Comparison of ENCODE assay signal across 18 mouse cellular contexts in genomic region chr12:105554151-105554772, GRCm38 (mm10). TPM values are rescaled to one million over a fixed set of nuclear protein-coding genes. Genes with fewer than 3 reads are reported as not detected.
A peak's percentile ranks its signal among the peaks of the same experiment; 100 is the strongest.
DNase-seq lines count a peak whose midpoint lies in the region; ATAC-seq lines count a peak whose summit lies in the region.
"Had no signal": no experiment of that assay in that cellular context is flagged by ENCODE, and none has a peak within 500 bp of the region (broad histone marks: within the 10 kb centered on the region; RNA-seq: fewer than 3 reads in every experiment).

No protein-coding gene starts in this region.

- 0 out of 2 replicates have a peak, but pooled peaks have one; percentile 16 for ATAC-seq in kidney, embryonic 15.5 days (replicated peaks; ENCODE audit: low FRiP score)
- ATAC-seq in kidney, embryonic 16.5 days (ENCODE audit: low FRiP score, low TSS enrichment) = no peak
- ATAC-seq in heart, embryonic 14.5 days (ENCODE audit: insufficient number of reproducible peaks, insufficient read depth, low FRiP score, low read depth) = no peak
- no peak for ATAC-seq in liver, embryonic 12.5 days
- ATAC-seq: midbrain, embryonic 13.5 days had no signal

- H3K9ac ChIP-seq in kidney, embryonic 15.5 days = no peak overlapping the region
- no peak overlapping the region for H3K9ac ChIP-seq in kidney, embryonic 16.5 days (replicated peaks; ENCODE audit: low read length)
- H3K9ac ChIP-seq in heart, embryonic 14.5 days (ENCODE audit: low read length) = no peak overlapping the region
- no peak overlapping the region for H3K9ac ChIP-seq in liver, embryonic 12.5 days
- H3K9ac ChIP-seq: forebrain, embryonic 12.5 days; limb, embryonic 13.5 days; midbrain, embryonic 13.5 days had no signal

- DNase-seq in heart, embryonic 10.5 days (ENCODE audit: low spot score) = no peak
- no peak for DNase-seq in heart, postnatal 10 days
- DNase-seq in lung, postnatal 10 days = peak; percentile 68
- DNase-seq in left cerebral cortex, adult 18-20 months (ENCODE audit: low spot score in 2 of 2) = no peak
- DNase-seq: adrenal gland, postnatal 10 days; B cell, adult 2 months; cerebellum, adult 8-10 months; embryo, embryonic 11 days; thymus, adult 2 months had no signal

- H3K4me2 ChIP-seq in kidney, embryonic 15.5 days = no peak overlapping the region
- no peak overlapping the region for H3K4me2 ChIP-seq in kidney, embryonic 16.5 days (replicated peaks; ENCODE audit: low read depth, low read length)
- H3K4me2 ChIP-seq in heart, embryonic 14.5 days (ENCODE audit: low read length) = no peak overlapping the region
- H3K4me2 ChIP-seq in liver, embryonic 12.5 days = no peak overlapping the region
- H3K4me2 ChIP-seq: forebrain, embryonic 12.5 days; limb, embryonic 13.5 days; midbrain, embryonic 13.5 days had no signal

- peaks cover 56% of the 10 kb centered on the region for H3K4me1 ChIP-seq in heart, embryonic 10.5 days
- peaks cover 36% of the 10 kb centered on the region for H3K4me1 ChIP-seq in kidney, embryonic 15.5 days
- H3K4me1 ChIP-seq in kidney, embryonic 16.5 days (ENCODE audit: insufficient read depth, low read length) = peaks cover 15% of the 10 kb centered on the region
- peaks cover 45 to 57% of the 10 kb centered on the region in 2 experiments for H3K4me1 ChIP-seq in heart, embryonic 14.5 days (ENCODE audit: control insufficient read depth in 2 of 2, insufficient read depth in 2 of 2, low read length in 2 of 2)
- 0 out of 2 replicates have a peak, but pooled peaks cover 4% of the 10 kb centered on the region for H3K4me1 ChIP-seq in liver, embryonic 12.5 days
- H3K4me1 ChIP-seq: forebrain, embryonic 12.5 days had no signal

- WGBS in heart, embryonic 10.5 days = 44% methylated on average over 8 of the region's 8 CpGs
- 69% methylated on average over 8 of the region's 8 CpGs for WGBS in kidney, embryonic 15.5 days
- WGBS in kidney, embryonic 16.5 days = 69% methylated on average over 8 of the region's 8 CpGs
- WGBS in heart, embryonic 14.5 days = 29% methylated on average over 8 of the region's 8 CpGs
- 52% methylated on average over 8 of the region's 8 CpGs for WGBS in liver, embryonic 12.5 days (ENCODE audit: insufficient replicate concordance)

- H3K9me3 ChIP-seq in heart, embryonic 10.5 days = no peaks in the 10 kb centered on the region
- no peaks in the 10 kb centered on the region for H3K9me3 ChIP-seq in kidney, embryonic 15.5 days (replicated peaks)
- H3K9me3 ChIP-seq in kidney, embryonic 16.5 days (ENCODE audit: low read length) = no peaks in the 10 kb centered on the region
- H3K9me3 ChIP-seq in heart, embryonic 14.5 days (ENCODE audit: control insufficient read depth, low read length) = no peaks in the 10 kb centered on the region
- H3K9me3 ChIP-seq in liver, embryonic 12.5 days (replicated peaks) = no peaks in the 10 kb centered on the region
- H3K9me3 ChIP-seq: forebrain, embryonic 12.5 days; limb, embryonic 13.5 days; midbrain, embryonic 13.5 days had no signal

- peak overlapping the region; percentile 86 for H3K27ac ChIP-seq in heart, embryonic 10.5 days
- peak overlapping the region; percentile 20; the same call in 1 of the 2 replicates for H3K27ac ChIP-seq in kidney, embryonic 15.5 days
- H3K27ac ChIP-seq in kidney, embryonic 16.5 days (ENCODE audit: low read length) = no peak overlapping the region
- H3K27ac ChIP-seq in heart, embryonic 14.5 days (replicated peaks in 1 of 2; ENCODE audit: control insufficient read depth in 1 of 2, insufficient read depth in 1 of 2, low read depth in 2 of 2, low read length in 2 of 2) = peak overlapping the region; percentile 31 to 88; a peak in 2 of 4 replicates
- H3K27ac ChIP-seq in liver, embryonic 12.5 days = no peak overlapping the region
- H3K27ac ChIP-seq: forebrain, embryonic 12.5 days; limb, embryonic 13.5 days; midbrain, embryonic 13.5 days had no signal

- intact Hi-C loops in heart, postnatal 10 days (cut with DNase I) = no loop called here

- no peak overlapping the region for H3K4me3 ChIP-seq in heart, embryonic 10.5 days
- H3K4me3 ChIP-seq in kidney, embryonic 15.5 days (replicated peaks) = no peak overlapping the region
- no peak overlapping the region for H3K4me3 ChIP-seq in kidney, embryonic 16.5 days (ENCODE audit: low read length)
- no peak overlapping the region for H3K4me3 ChIP-seq in heart, embryonic 14.5 days (ENCODE audit: control insufficient read depth in 1 of 2, insufficient read depth in 1 of 2, low read depth in 1 of 2, low read length in 2 of 2)
- no peak overlapping the region for H3K4me3 ChIP-seq in liver, embryonic 12.5 days
- H3K4me3 ChIP-seq: forebrain, embryonic 12.5 days; limb, embryonic 13.5 days; midbrain, embryonic 13.5 days; myocyte had no signal

- peaks cover 4% of the 10 kb centered on the region for H3K27me3 ChIP-seq in heart, embryonic 10.5 days (ENCODE audit: insufficient read depth, poor library complexity, severe bottlenecking)
- H3K27me3 ChIP-seq in kidney, embryonic 15.5 days = no peaks in the 10 kb centered on the region
- no peaks in the 10 kb centered on the region for H3K27me3 ChIP-seq in kidney, embryonic 16.5 days (ENCODE audit: insufficient read depth, low read length)
- no peaks in the 10 kb centered on the region for H3K27me3 ChIP-seq in heart, embryonic 14.5 days (ENCODE audit: control insufficient read depth, insufficient read depth, low read length)
- peaks cover 7% of the 10 kb centered on the region; the same call in 1 of the 2 replicates for H3K27me3 ChIP-seq in liver, embryonic 12.5 days (replicated peaks)
- H3K27me3 ChIP-seq: forebrain, embryonic 12.5 days; midbrain, embryonic 13.5 days had no signal

- H3K36me3 ChIP-seq in heart, embryonic 10.5 days = no peaks in the 10 kb centered on the region
- H3K36me3 ChIP-seq in kidney, embryonic 15.5 days = no peaks in the 10 kb centered on the region
- H3K36me3 ChIP-seq in kidney, embryonic 16.5 days (ENCODE audit: insufficient read depth, low read length) = no peaks in the 10 kb centered on the region
- H3K36me3 ChIP-seq in heart, embryonic 14.5 days (ENCODE audit: control insufficient read depth, insufficient read depth, low read length) = no peaks in the 10 kb centered on the region
- H3K36me3 ChIP-seq in liver, embryonic 12.5 days = no peaks in the 10 kb centered on the region
- H3K36me3 ChIP-seq: forebrain, embryonic 12.5 days; limb, embryonic 13.5 days; midbrain, embryonic 13.5 days had no signal

RNA-seq across cellular contexts. Expression of gene Bdkrb2, which starts 8.8 kb away (rescaled TPM):
- polyA plus RNA-seq in heart, embryonic 10.5 days (2016; fragmentation: Nextera tagmentation; extraction: Ambion mirVana) = 1.4 and 2.4 TPM in 2 replicates
- total RNA-seq in heart, postnatal 10 days (2021) = 1 to 10 TPM; 1.2 to 2.2 TPM
- polyA plus RNA-seq in kidney, embryonic 15.5 days (2015; fragmentation: Nextera tagmentation; extraction: Ambion mirVana) = 1.1 and 1.6 TPM in 2 replicates
- 1.7 and 1.9 TPM in 2 replicates for polyA plus RNA-seq in kidney, embryonic 16.5 days (2015; fragmentation: Nextera tagmentation; extraction: Ambion mirVana)
- 0.08 and 0.15 TPM in 2 replicates for polyA plus RNA-seq in heart, embryonic 14.5 days (2014; fragmentation: Nextera tagmentation; extraction: Ambion mirVana)
- total RNA-seq in left cerebral cortex, adult 18-20 months (2021) = under 1 TPM; 0.58 to 0.96 TPM
- polyA plus RNA-seq in liver, embryonic 12.5 days (2016; fragmentation: Nextera tagmentation; extraction: Ambion mirVana) = not detected in 2 replicates
- total RNA-seq: neutrophil, adult 5-6 weeks had no signal

RNA-seq across cellular contexts. Expression of gene Bdkrb1, which starts 48.6 kb away (rescaled TPM):
- polyA plus RNA-seq in heart, embryonic 10.5 days (2016; fragmentation: Nextera tagmentation; extraction: Ambion mirVana) = 0.22 TPM in 1 of 2 replicates, not detected in the other
- total RNA-seq in heart, postnatal 10 days (2021) = not detected
- 0.12 TPM in 1 of 2 replicates, not detected in the other for polyA plus RNA-seq in kidney, embryonic 15.5 days (2015; fragmentation: Nextera tagmentation; extraction: Ambion mirVana)
- not detected in 2 replicates for polyA plus RNA-seq in kidney, embryonic 16.5 days (2015; fragmentation: Nextera tagmentation; extraction: Ambion mirVana)
- polyA plus RNA-seq in heart, embryonic 14.5 days (2014; fragmentation: Nextera tagmentation; extraction: Ambion mirVana) = 0.15 TPM in 1 of 2 replicates, not detected in the other
- not detected for total RNA-seq in left cerebral cortex, adult 18-20 months (2021)
- polyA plus RNA-seq in liver, embryonic 12.5 days (2016; fragmentation: Nextera tagmentation; extraction: Ambion mirVana) = not detected in 2 replicates
- total RNA-seq: adrenal gland, postnatal 10 days; neutrophil, adult 5-6 weeks had no signal
- polyA plus RNA-seq: forebrain, embryonic 12.5 days; limb, embryonic 13.5 days had no signal

Comparison
In these comparisons a context has a peak if more than half of its experiments do, and no peak if none do; other contexts are left out.
1. H3K27ac ChIP-seq: peak in heart, embryonic 10.5 days (single experiment), kidney, embryonic 15.5 days (single experiment) and heart, embryonic 14.5 days (2 of 2); none in kidney, embryonic 16.5 days (single experiment) and liver, embryonic 12.5 days (single experiment).